Mouse (Mus musculus) intestine, embryonic 14.5 days (tissue): ENCODE data around the gene Atox1. TPM values are rescaled to one million over a fixed set of nuclear protein-coding genes. Genes with fewer than 3 reads are reported as not detected.

Source experiments
- ATAC-seq: fragments of 200-750 bp; cut with Nextera tagmentation; replicated peaks from 2 replicates; pipeline ENCODE4 v1.8.0; 2017; ENCODE audit warnings: low read depth, moderate number of reproducible peaks, moderate TSS enrichment, moderate library complexity; ENCODE audit not compliant: low FRiP score, low TSS enrichment
- DNase-seq: peaks from one replicate; pipeline ENCODE4 v3.0.0-alpha.2; 2018; ENCODE audit warnings: low spot score
- H3K27ac ChIP-seq: fragments of 300-500 bp; sonication (generic); 2 replicates; pipeline ENCODE4 v1.5.1; 2014; ENCODE audit warnings: low read depth, mild to moderate bottlenecking, control low read depth
- H3K27me3 ChIP-seq: fragments of 300-500 bp; sonication (generic); replicated peaks from 2 replicates; pipeline ENCODE4 v1.6.1; 2014; ENCODE audit warnings: low read length, control low read depth; ENCODE audit not compliant: control insufficient read depth, insufficient read depth
- H3K36me3 ChIP-seq: fragments of 300-500 bp; sonication (generic); 2 replicates; pipeline ENCODE4 v1.6.1; 2014; ENCODE audit warnings: low read length, control low read depth; ENCODE audit not compliant: control insufficient read depth, insufficient read depth
- H3K4me1 ChIP-seq: fragments of 300-500 bp; sonication (generic); replicated peaks from 2 replicates; pipeline ENCODE4 v1.6.1; 2014; ENCODE audit warnings: low read length, control low read depth, mixed read lengths; ENCODE audit not compliant: control insufficient read depth, insufficient read depth
- H3K4me2 ChIP-seq: fragments of 300-500 bp; sonication (generic); 2 replicates; pipeline ENCODE4 v1.6.1; 2014; ENCODE audit warnings: low read length
- H3K4me3 ChIP-seq: fragments of 300-500 bp; sonication (generic); 2 replicates; pipeline ENCODE4 v1.5.1; 2014; ENCODE audit warnings: low read depth, low read length, control low read depth, mixed read lengths
- H3K9ac ChIP-seq: fragments of 300-500 bp; sonication (generic); 2 replicates; pipeline ENCODE4 v1.6.1; 2014; ENCODE audit warnings: mild to moderate bottlenecking, low read length
- H3K9me3 ChIP-seq: fragments of 300-500 bp; sonication (generic); 2 replicates; pipeline ENCODE4 v1.6.1; 2016; ENCODE audit warnings: low read length, control low read depth; ENCODE audit not compliant: control insufficient read depth
- WGBS: fragments of 180-500 bp; shearing (Covaris S2); extraction: QIAGEN DNeasy Blood & Tissue Kit; methylation state at CpG from one replicate; pipeline ENCODE4 v1.1.7; 2014; 5-methylcytosine and 5-hydroxymethylcytosine counted together
- polyA plus RNA-seq: library from polyadenylated mRNA; unstranded; fragments of >200 nt; fragmentation: Nextera tagmentation; extraction: Ambion mirVana; gene quantifications from 2 replicates; pipeline ENCODE4 v1.2.1, GENCODE M21; 2014

The Atox1 gene
- polyA plus RNA-seq, 1 experiment from 2014 or later: 443 TPM

DNA sequence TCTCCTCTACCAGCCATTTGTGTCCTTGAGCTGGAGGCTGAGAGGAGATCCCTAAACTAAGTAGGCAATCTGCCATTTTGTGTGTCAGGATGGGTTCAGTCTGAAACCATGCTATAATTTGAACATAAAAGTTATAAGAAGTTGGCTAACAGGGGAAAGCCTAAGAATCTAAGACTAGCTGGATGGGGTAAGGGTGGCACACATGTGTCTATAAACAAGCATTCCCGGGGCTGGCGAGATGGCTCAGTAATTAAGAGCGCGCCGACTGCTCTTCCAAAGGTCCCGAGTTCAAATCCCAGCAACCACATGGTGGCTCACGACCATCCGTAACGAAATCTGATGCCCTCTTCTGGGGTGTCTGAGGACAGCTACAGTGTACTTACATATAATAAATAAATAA lies 1.1 kb upstream of the Atox1 start:
- Histone ChIP-seq H3K27ac (no peak overlapping the region), H3K4me1 (peaks cover 9% of the 10 kb centered on the region), H3K36me3 (0 out of 2 replicates have a peak, but pooled peaks cover 5% of the 10 kb centered on the region), H3K4me2 (no peak overlapping the region), H3K4me3 (no peak overlapping the region), H3K27me3 (no peaks in the 10 kb centered on the region), H3K9ac (no peak overlapping the region), H3K9me3 (no peaks in the 10 kb centered on the region)
- 92% methylated on average over 9 of the region's 9 CpGs for WGBS
- DNase-seq (no peak), ATAC-seq (no peak)

DNA sequence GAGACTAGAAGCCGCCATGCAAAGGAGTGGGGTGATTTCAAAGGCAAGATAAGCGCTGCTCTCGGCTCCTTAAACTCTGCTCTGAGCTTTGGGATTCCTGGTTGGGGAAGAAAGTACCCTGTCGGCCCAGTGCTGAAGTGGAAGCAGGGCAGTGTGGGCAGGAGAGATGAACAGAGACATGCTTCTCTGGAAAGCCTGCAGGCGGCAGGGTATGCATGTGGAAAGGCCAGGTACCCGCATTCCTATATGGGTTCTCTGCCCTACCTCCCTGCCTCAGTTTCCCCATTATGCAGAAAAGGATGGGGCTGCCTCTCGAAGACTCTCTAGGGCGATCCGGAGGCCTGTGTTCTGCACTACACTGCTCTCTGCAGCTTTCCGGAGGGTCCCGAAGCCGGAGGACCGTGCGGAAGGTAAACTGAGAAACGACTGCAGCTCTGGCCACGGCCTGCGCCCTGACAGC lies 450 bp downstream of the Atox1 start:
- ATAC-seq (peak; percentile 56), DNase-seq (peak; percentile 69)
- H3K27me3 ChIP-seq: no peaks in the 10 kb centered on the region
- H3K9ac ChIP-seq: peak overlapping the region; percentile 59
- no peaks in the 10 kb centered on the region for H3K9me3 ChIP-seq
- H3K27ac ChIP-seq: peak overlapping the region; percentile 57
- under 1% methylated on average over 17 of the region's 17 CpGs for WGBS
- peak overlapping the region; percentile 90 for H3K4me2 ChIP-seq
- peak overlapping the region; percentile 79 for H3K4me3 ChIP-seq
- 0 out of 2 replicates have a peak, but pooled peaks cover 5% of the 10 kb centered on the region for H3K36me3 ChIP-seq
- H3K4me1 ChIP-seq: peaks cover 9% of the 10 kb centered on the region

DNA sequence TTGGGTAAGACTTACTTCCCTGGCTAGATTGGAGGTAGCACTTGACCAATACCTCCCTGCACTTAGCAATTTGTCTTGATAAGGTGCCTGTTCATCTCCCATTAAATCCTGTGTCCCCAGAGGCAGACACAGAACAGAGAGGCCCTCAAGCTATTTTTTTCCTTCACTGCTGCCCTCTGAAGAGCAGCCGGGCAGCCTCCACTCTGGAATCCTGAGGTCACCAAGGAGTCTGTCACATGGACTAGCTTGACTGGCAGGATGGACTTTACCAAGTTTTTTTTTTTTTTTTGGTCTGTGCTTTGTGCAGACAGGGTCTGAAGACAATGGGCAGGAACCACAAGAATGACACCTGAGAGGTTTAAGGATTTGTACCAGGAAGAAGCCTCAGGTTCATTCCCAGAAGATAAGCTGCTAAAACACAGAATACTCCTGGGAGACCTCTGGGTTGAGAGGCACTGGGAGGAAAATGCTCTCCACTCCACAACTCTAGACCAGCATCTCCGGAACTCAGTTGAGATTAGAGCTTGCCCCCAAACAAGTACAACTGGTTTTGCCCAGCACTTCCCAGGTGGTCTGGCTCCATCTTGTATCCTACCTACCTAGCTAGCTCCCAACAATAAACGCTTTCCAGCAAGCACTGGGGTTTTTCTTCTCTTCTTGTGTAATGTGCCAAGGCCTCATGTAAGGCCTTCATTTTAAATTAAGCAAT lies 1.0 kb downstream of the Atox1 start:
- DNase-seq: no peak

DNA sequence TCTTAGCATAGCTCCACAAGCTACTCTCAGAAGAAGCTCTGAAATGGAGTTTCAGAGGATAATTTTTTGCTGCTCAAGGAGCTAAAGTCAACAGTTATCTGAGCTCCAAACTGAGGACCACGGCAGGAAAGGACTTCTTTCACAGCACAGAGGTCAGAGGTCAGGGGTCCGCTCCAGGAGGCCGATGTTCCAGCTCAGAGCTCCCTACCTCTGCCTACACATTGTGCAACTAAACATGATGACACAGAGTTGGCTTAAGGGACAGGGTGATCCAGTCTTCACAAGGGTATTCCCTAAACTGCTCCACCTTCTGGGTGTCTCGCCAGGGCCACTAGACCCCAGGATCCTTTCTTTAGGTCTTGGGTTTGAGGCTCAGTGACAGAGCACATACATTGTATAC lies 2.5 kb downstream of the Atox1 start:
- H3K9ac ChIP-seq: no peak overlapping the region
- H3K27me3 ChIP-seq: no peaks in the 10 kb centered on the region
- ATAC-seq: no peak
- peaks cover 9% of the 10 kb centered on the region for H3K4me1 ChIP-seq
- no peaks in the 10 kb centered on the region for H3K9me3 ChIP-seq
- WGBS: 53% methylated on average over 4 of the region's 4 CpGs
- H3K36me3 ChIP-seq: 0 out of 2 replicates have a peak, but pooled peaks cover 5% of the 10 kb centered on the region
- no peak for DNase-seq
- H3K27ac ChIP-seq: no peak overlapping the region
- no peak overlapping the region for H3K4me2 ChIP-seq
- no peak overlapping the region for H3K4me3 ChIP-seq

More for the DNA sequence above, 1.0 kb downstream of the Atox1 start:
- H3K4me1 ChIP-seq: peaks cover 9% of the 10 kb centered on the region
- no peaks in the 10 kb centered on the region for H3K27me3 ChIP-seq
- H3K4me2 ChIP-seq: peak overlapping the region; percentile 90
- peak overlapping the region; percentile 57 for H3K27ac ChIP-seq
- peak overlapping the region; percentile 59 for H3K9ac ChIP-seq
- H3K36me3 ChIP-seq: 0 out of 2 replicates have a peak, but pooled peaks cover 5% of the 10 kb centered on the region
- peak overlapping the region; percentile 79 for H3K4me3 ChIP-seq
- WGBS: 19% methylated on average over 3 of the region's 3 CpGs
- no peaks in the 10 kb centered on the region for H3K9me3 ChIP-seq
- ATAC-seq: no peak

DNA sequence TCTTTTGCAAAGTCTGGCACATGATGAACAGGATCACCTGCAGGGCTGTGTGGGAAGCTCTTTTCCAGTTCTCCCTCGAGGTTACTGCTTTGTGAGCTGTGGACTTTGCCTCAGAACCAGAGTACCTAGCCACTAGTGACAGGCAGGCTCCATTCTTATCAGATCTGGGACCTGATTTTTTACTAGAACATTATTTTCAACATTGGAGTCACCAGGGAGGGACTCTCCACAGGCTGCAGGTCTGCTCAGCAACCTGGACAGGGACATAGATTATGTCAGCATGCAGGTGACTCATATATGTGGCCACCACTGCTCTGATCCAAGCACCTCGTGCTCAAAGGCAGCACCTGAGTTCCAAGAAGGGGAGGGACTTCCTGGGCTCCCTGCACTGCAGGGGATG lies 5.9 kb downstream of the Atox1 start:
- DNase-seq (no peak), ATAC-seq (no peak)
- Histone ChIP-seq H3K9ac (no peak overlapping the region), H3K36me3 (peaks cover 22% of the 10 kb centered on the region), H3K27me3 (no peaks in the 10 kb centered on the region), H3K4me1 (peaks cover 7% of the 10 kb centered on the region), H3K4me3 (no peak overlapping the region), H3K4me2 (no peak overlapping the region), H3K9me3 (no peaks in the 10 kb centered on the region), H3K27ac (no peak overlapping the region)
- WGBS: 58% methylated on average over 2 of the region's 2 CpGs

DNA sequence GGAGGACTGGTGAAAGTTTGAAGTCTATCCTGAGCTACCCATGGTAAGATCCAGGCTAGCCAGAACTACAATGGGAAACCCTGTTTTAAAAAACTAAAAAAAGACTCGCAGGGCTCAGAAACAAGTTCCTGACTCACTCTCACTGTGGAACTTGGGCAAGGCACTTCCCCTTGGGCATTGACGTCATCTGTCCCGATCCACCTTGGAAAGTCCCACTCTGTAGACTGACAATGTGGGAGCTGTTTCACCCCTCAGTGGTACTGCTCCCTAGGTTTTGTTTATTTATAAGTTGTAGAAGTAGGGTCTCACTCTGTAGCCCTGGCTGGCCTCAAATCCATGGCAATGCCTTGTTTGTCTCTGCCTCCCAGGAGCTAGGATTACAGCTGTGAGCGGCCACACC lies 7.4 kb downstream of the Atox1 start:
- Histone ChIP-seq H3K27me3 (no peaks in the 10 kb centered on the region), H3K27ac (no peak overlapping the region), H3K36me3 (peaks cover 38% of the 10 kb centered on the region), H3K9ac (no peak overlapping the region), H3K9me3 (no peaks in the 10 kb centered on the region), H3K4me1 (no peaks in the 10 kb centered on the region), H3K4me3 (no peak overlapping the region), H3K4me2 (no peak overlapping the region)
- DNase-seq: no peak
- 94% methylated on average over 4 of the region's 4 CpGs for WGBS
- no peak for ATAC-seq

DNA sequence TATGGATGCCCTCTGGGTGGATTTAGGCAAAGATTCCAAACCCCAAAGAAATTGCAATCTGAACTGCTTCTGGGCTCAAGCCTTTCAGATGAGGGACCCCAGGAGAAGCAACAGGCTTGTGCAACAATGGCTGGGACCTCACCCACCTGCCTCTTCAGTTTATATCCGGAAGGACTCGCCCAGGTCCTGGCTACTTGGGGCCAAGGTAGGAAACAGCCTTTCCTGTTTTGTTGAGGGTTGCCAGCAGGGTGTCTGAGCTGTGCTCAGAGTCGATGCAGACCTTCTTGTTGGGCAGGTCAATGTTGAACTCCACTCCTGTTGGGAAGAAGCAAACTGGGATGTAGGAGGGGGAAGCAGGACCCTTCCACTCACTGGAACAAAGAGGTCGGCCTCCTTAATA lies 10.7 kb downstream of the Atox1 start:
- H3K9ac ChIP-seq: no peak overlapping the region
- H3K4me1 ChIP-seq: no peaks in the 10 kb centered on the region
- H3K27ac ChIP-seq: no peak overlapping the region
- H3K4me3 ChIP-seq: no peak overlapping the region
- no peak overlapping the region for H3K4me2 ChIP-seq
- H3K9me3 ChIP-seq: no peaks in the 10 kb centered on the region
- ATAC-seq (no peak), DNase-seq (no peak)
- WGBS: 83% methylated on average over 4 of the region's 4 CpGs
- no peaks in the 10 kb centered on the region for H3K27me3 ChIP-seq
- peaks cover 37% of the 10 kb centered on the region for H3K36me3 ChIP-seq

DNA sequence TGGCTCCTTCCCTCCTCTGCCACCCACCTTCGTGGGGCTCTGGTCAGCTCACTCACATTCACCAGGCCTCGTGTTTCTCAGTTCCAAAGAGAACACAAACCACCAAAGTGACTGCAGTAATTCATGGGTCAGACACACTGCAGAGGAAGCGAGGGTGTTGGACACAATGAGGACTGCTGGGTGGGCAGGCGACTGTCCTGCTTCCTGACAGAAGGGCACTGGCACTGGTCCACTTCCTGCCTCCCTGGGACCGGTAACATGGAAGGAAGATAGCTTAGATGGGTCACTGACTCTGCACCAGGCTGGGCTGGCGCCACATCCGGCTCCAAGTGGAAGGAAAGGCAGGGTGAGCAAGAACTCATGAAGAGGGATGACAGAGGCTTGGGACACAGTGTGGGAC lies 11.5 kb downstream of the Atox1 start:
- Histone ChIP-seq H3K9me3 (no peaks in the 10 kb centered on the region), H3K36me3 (peaks cover 40% of the 10 kb centered on the region), H3K9ac (no peak overlapping the region), H3K4me1 (no peaks in the 10 kb centered on the region), H3K27ac (no peak overlapping the region), H3K4me3 (no peak overlapping the region), H3K4me2 (no peak overlapping the region), H3K27me3 (no peaks in the 10 kb centered on the region)
- 75% methylated on average over 7 of the region's 7 CpGs for WGBS
- no peak for ATAC-seq
- no peak for DNase-seq

DNA sequence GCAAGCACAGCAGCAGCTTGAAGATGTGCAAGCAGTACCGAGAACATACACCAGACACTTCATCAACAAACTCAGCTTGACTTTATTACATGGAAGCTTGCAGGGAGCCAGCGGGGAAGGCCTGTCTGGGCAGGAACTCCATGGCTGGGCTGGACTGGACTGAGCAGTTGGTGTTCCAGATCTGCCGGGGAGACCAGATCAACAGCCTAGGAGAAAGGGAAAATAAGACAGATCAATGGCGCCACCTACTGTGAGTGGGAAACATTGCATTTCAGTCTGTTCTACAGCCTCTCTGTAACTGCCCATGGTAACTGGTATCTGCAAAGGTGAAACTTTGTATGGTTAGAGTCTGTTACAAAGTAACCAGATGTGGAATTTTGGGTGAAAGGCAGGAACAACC lies 14.5 kb downstream of the Atox1 start:
- H3K4me1 ChIP-seq: no peaks in the 10 kb centered on the region
- no peaks in the 10 kb centered on the region for H3K9me3 ChIP-seq
- peak; percentile 89 for DNase-seq
- H3K9ac ChIP-seq: no peak overlapping the region
- H3K27me3 ChIP-seq: no peaks in the 10 kb centered on the region
- peak overlapping the region; percentile 24; the same call in 1 of the 2 replicates for H3K27ac ChIP-seq
- H3K36me3 ChIP-seq: peaks cover 35% of the 10 kb centered on the region
- peak; percentile 85 for ATAC-seq
- H3K4me3 ChIP-seq: no peak overlapping the region
- 16% methylated on average over 4 of the region's 4 CpGs for WGBS
- no peak overlapping the region for H3K4me2 ChIP-seq
